ENCODE assay signal across 11 mouse cellular contexts in the genomic region with DNA sequence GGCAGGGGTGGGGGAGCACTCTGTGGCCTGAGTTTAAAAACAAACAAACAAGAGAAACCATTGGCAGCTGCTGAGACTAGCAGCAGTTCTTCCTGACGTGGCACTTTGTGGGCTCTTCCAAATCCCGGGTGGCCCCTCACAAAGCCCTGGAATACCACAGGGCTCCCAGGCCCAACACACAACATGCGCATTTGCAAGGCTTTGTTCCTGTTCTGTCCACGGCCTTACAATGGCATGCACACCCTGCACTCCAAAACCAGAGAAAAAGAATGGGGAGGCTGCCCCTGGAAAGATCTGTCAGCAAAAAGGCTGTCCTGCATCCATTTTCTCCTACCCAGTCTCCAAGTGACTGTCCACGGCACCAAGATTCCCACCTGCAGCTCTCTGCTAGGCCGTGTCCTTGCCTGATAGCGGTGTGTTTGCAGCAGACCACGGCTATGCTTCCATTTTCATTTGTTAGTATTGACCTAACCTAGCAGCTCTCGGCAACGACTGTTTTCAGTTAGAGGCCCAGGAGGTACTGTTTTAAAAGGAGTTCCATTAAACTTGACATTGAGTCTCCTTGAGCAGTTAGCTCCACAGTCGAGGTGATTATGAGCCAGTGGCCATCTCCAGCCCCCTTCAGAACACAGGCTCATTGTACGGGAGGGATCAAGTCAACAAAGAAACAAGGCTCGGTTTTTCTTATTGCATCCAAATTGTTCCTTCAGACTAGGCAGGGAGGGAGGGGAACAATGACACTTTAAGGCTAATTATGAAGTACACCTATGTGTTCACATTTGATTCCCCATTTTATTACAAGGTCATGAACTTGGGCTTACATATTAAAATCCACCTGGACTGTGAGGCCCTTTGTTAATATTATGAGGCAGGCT.
DNase-seq lines count a peak whose midpoint lies in the region; ATAC-seq and TF ChIP-seq lines count a peak whose summit lies in the region.
"Had no signal": no experiment of that assay in that cellular context is flagged by ENCODE, and none has a peak within 500 bp of the region (broad histone marks: within the 10 kb centered on the region; RNA-seq: fewer than 3 reads in every experiment).

No protein-coding gene starts in this region.

- H3K27ac ChIP-seq in kidney, embryonic 15.5 days = peak overlapping the region; percentile 65
- peak overlapping the region; percentile 9; the same call in 1 of the 2 replicates for H3K27ac ChIP-seq in embryonic facial prominence, embryonic 13.5 days
- H3K27ac ChIP-seq in limb, embryonic 14.5 days (replicated peaks; ENCODE audit: low read depth, low read length) = peak overlapping the region; percentile 81
- H3K27ac ChIP-seq: forebrain, embryonic 13.5 days; neural tube, embryonic 12.5 days had no signal

- no peak for ATAC-seq in kidney, embryonic 15.5 days (replicated peaks; ENCODE audit: low FRiP score)
- ATAC-seq in embryonic facial prominence, embryonic 13.5 days (ENCODE audit: insufficient number of reproducible peaks, insufficient read depth, low FRiP score, low TSS enrichment, low read depth) = no peak
- peak; percentile 46 for ATAC-seq in limb, embryonic 14.5 days (ENCODE audit: low FRiP score, low read depth)
- ATAC-seq in erythroblast, adult 5-6 weeks (replicated peaks; ENCODE audit: low FRiP score, poor library complexity, severe bottlenecking) = no peak
- ATAC-seq: forebrain, embryonic 13.5 days; liver, postnatal 0 days had no signal

- no peak overlapping the region for H3K4me3 ChIP-seq in kidney, embryonic 15.5 days (replicated peaks)
- H3K4me3 ChIP-seq in embryonic facial prominence, embryonic 13.5 days = no peak overlapping the region
- H3K4me3 ChIP-seq in limb, embryonic 14.5 days (replicated peaks; ENCODE audit: low read length) = no peak overlapping the region
- H3K4me3 ChIP-seq: forebrain, embryonic 13.5 days; neural tube, embryonic 12.5 days had no signal

- no peaks in the 10 kb centered on the region for H3K27me3 ChIP-seq in kidney, embryonic 15.5 days
- H3K27me3 ChIP-seq in embryonic facial prominence, embryonic 13.5 days = no peaks in the 10 kb centered on the region
- no peaks in the 10 kb centered on the region for H3K27me3 ChIP-seq in limb, embryonic 14.5 days (ENCODE audit: control insufficient read depth, insufficient read depth, low read length)
- H3K27me3 ChIP-seq: forebrain, embryonic 13.5 days; neural tube, embryonic 12.5 days had no signal

- no peak overlapping the region for H3K9ac ChIP-seq in kidney, embryonic 15.5 days
- no peak overlapping the region for H3K9ac ChIP-seq in embryonic facial prominence, embryonic 13.5 days
- no peak overlapping the region for H3K9ac ChIP-seq in limb, embryonic 14.5 days (ENCODE audit: low read depth, low read length, severe bottlenecking)
- H3K9ac ChIP-seq: forebrain, embryonic 13.5 days; liver, postnatal 0 days; neural tube, embryonic 12.5 days had no signal

- TF ChIP-seq POLR2A in limb, embryonic 14.5 days (IDR thresholded peaks at IDR 0.05; ENCODE audit: borderline replicate concordance, extremely low read depth, insufficient read depth, insufficient read length) = no peak

- H3K4me2 ChIP-seq in kidney, embryonic 15.5 days = no peak overlapping the region
- no peak overlapping the region for H3K4me2 ChIP-seq in embryonic facial prominence, embryonic 13.5 days
- no peak overlapping the region; the same call in 1 of the 2 replicates for H3K4me2 ChIP-seq in limb, embryonic 14.5 days (replicated peaks; ENCODE audit: low read depth, low read length, severe bottlenecking)
- H3K4me2 ChIP-seq: forebrain, embryonic 13.5 days; neural tube, embryonic 12.5 days had no signal

- WGBS in kidney, embryonic 15.5 days = 56% methylated on average over 13 of the region's 13 CpGs
- WGBS in embryonic facial prominence, embryonic 13.5 days = 36% methylated on average over 13 of the region's 13 CpGs
- 18% methylated on average over 13 of the region's 13 CpGs for WGBS in limb, embryonic 14.5 days

- H3K9me3 ChIP-seq in kidney, embryonic 15.5 days (replicated peaks) = no peaks in the 10 kb centered on the region
- no peaks in the 10 kb centered on the region for H3K9me3 ChIP-seq in embryonic facial prominence, embryonic 13.5 days
- H3K9me3 ChIP-seq in limb, embryonic 14.5 days (ENCODE audit: control insufficient read depth, low read length) = no peaks in the 10 kb centered on the region
- H3K9me3 ChIP-seq: forebrain, embryonic 13.5 days; neural tube, embryonic 12.5 days had no signal

- H3K4me1 ChIP-seq in kidney, embryonic 15.5 days = peaks cover 27% of the 10 kb centered on the region
- H3K4me1 ChIP-seq in embryonic facial prominence, embryonic 13.5 days = peaks cover 33% of the 10 kb centered on the region
- H3K4me1 ChIP-seq in limb, embryonic 14.5 days (ENCODE audit: control insufficient read depth, insufficient read depth, low read length) = peaks cover 42% of the 10 kb centered on the region

- peak; percentile 29 for DNase-seq in cerebellum, adult 8-10 months
- no peak for DNase-seq in cerebellum, postnatal 4 days (ENCODE audit: low spot score in 2 of 2)
- no peak for DNase-seq in kidney, postnatal 10 days
- no peak for DNase-seq in limb, embryonic 14.5 days (ENCODE audit: low spot score)
- no peak for DNase-seq in adrenal gland, postnatal 25 days
- DNase-seq: liver, postnatal 0 days had no signal

- H3K36me3 ChIP-seq in kidney, embryonic 15.5 days = no peaks in the 10 kb centered on the region
- H3K36me3 ChIP-seq in embryonic facial prominence, embryonic 13.5 days = no peaks in the 10 kb centered on the region
- no peaks in the 10 kb centered on the region for H3K36me3 ChIP-seq in limb, embryonic 14.5 days (ENCODE audit: control insufficient read depth, insufficient read depth, low read length)
- H3K36me3 ChIP-seq: neural tube, embryonic 12.5 days had no signal

Comparison
In these comparisons a context has a peak if more than half of its experiments do, and no peak if none do; other contexts are left out.
1. H3K27ac ChIP-seq: peak in every context shown above with its lines; median percentile 81 in limb, embryonic 14.5 days; 65 in kidney, embryonic 15.5 days; 9 in embryonic facial prominence, embryonic 13.5 days.